Mouse (Mus musculus): Measurements from ENCODE around the gene Olfr455.
A peak's percentile ranks its signal among the peaks of the same experiment; 100 is the strongest.

The Olfr455 gene

DNA sequence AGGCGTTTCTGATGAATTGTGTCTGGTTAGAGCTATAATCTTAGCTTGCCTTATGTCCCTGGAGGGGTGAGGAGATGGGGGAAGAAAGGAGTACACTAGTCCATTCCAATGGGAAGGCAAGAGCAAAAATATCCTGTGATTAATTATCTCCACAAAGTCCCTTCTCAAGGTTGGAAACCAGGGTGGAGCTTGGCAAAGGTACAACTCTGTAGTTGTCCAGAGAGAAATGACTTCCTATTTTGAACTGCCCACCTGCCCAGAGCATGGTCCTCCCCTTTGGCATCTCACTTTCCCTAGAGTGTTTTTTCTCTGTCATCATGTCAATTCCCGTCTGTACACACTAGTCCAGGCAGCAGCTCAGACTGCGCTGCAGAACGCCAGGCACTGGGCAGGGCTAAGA, at the start of gene Olfr455:
Gene Olfr455 (minus strand): TSS at position 127 of the 400 bp plus-strand sequence.
- DNase-seq: peak in 1 of 2 experiments; percentile 6

DNA sequence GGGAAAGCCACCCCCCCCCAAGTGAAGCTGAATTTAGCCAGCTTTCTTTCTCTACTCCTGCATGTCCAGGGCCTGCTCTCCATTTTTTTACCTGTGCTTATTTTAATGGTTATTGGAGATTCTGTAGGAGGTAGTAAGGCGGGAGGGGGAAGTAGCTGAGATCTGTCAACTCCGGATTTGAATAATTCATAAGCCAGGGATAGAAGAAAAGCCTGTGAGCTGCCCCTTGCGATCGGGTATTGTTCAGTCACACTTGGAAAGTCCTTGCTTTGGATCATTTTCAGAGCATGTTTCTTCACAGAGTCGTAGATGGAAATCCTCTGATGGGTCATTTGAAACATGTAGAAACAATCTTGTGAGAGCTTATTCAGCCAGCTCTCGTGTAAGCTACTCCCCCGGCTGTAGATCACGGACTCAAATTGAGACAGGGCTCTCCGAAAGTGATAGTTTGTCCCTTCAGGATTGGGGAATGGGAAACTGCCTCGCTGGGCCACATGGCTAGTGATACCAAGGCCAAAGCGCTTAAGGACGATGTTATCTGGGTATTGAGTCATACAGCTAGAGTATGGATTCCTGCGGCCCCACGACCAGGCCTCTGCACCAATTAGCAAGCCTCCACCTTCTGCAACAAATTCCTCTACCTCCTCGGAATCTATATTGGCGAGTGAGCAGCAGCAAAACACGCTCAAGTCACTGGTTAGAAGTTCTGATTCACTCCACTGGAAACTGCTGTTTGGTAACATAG, 45.9 kb upstream of the Olfr455 start:
- DNase-seq: no peak

DNA sequence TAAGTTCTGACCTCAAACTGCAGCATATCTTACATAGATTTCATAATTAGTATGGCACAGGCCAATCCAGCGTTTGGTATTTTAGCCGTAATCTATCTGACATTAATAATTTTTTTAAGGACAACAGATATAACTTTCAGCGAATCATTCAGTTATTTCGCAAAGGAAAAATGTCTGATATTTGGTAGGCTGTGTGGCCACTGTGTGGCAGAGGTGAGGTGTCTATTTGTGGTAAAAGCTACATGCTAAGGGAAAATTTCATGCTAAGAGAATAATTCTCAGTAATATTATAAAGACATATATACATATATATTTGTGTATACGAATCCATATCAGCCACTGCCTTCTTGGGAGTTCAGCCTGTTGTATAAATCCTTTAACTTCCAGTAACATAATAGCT, 39.2 kb upstream of the Olfr455 start:
- DNase-seq: no peak

DNA sequence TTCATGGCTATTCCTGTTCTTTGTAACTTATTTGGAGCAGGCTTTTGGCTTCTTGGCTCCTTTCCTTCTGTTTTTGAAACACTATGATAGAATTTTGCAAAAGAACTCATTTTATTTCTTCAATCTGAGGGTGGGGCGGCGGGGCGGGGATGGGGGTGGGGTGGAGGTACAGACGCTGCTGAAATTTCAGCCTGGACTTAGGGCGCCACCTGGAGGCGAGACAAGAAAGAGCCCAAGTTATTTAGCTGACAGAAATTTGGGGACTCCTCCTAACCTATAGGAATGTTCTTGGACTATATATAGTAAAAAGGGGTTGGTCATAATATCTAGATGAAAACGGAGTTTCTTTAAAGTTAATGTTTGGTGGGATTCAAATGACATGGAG, 36.1 kb upstream of the Olfr455 start:
- peak; percentile 38 to 82 for DNase-seq

DNA sequence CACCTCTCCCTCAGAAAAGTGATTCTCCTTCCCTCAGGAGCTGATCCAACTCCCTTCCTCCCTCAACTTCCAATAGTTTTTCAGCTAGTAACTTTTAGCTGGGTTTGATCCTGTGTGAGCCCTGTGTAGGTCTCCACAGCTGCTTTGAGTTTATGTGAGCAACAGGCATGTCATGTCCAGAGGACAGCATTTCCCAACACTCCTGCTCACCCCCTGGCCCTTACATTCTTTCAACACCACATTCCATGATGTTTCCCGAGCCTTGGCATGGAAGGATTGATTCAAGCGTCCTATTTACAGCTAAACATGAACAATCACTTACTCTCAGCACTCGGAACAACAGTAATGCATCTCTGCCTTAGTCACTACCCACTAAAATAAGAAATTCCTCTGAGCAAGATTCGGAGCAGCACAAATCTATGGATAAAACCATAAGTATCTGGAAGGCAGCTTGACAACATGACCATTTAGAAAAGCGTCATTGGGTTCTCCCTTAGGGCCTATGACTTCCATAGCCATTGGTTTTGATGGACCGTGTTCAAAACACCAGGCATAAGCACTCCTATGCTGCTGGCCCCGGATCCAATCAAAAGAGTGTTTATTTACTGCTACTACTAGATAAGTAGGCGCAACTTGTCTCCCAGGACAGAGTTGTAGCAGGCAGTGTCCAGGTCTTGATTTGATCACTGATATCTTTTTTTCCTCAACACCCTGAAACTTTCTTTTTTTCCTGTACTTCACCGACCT, 35.5 kb upstream of the Olfr455 start:
- DNase-seq: no peak

DNA sequence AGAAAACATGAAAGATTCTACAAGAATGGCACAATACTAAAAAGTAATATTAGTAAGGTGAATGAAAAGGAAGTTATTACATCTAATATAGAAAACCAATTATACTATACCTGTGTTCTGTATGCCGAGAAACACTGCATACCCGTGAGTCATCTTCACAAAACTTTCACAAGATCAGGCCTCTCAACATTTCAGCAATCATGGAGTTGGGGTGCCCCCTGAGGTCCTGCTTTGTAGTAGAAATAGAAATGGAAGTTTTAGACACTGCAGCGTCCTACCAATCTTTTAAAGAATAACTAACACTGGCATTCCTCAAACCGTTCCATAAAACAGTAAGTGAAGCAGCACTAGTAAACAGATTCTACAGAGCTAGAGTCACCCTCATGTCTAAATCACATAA, 31.3 kb upstream of the Olfr455 start:
- DNase-seq: no peak

DNA sequence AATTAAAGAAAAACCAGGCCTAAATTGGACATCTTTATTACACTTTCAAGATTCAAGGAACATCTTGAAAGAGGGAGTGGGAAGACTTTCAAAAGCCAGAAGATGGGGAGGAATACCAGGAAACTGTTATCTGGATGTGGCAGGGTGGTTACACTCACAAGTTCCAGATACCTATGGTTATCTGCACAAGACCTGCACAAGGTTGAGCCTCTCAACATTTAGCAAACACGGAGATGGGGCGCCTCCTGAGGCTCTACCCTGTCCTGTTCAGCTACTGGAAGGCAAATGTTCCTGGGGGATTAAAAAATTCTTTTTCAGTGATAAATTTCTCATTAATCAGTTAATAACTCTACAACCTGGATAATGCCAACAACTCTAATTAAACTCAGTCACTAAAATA, 30.0 kb upstream of the Olfr455 start:
- DNase-seq: no peak

DNA sequence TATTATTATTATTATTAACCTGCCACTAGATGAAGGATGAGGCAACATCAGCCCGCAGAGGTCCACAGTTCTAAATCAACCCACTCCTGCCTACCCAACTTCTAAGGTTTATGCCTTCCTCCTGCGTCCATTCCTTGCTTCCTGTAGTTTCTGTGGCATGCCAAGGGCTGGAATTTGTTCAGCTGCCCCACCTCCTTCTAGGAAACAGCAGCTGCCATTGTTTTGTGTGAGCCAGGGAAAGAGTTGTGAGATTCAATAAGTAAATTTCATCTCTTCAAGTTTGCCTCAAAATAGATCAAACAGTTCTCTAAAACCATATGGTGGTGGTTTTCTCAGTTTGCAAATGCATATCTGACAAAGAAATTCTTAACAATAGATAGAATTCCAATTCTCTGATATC, 20.8 kb upstream of the Olfr455 start:
- no peak for DNase-seq

DNA sequence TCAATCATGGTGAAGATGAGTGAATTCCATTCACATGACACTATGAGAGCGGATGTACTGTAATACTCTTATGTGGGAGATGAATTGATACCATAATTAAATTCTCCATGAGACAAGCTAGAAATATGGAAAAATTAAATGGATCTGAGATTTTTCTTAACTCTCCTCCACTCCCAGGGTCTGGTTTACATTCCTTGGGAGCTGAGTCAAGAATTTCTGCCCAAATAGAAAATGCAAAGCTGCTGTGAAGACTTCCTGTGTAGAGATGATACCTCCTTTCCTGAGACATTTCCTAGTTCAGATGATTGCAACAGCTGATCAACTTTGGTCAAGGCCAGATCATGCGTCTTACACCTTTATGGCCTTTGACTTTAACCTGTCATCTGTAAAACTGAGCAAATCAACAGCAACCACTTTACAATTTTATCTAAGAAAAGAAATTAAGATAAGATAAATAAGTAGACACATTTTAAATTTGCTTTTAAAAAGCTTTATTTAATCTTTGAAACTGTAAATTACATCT, 18.8 kb upstream of the Olfr455 start:
- DNase-seq: no peak

DNA sequence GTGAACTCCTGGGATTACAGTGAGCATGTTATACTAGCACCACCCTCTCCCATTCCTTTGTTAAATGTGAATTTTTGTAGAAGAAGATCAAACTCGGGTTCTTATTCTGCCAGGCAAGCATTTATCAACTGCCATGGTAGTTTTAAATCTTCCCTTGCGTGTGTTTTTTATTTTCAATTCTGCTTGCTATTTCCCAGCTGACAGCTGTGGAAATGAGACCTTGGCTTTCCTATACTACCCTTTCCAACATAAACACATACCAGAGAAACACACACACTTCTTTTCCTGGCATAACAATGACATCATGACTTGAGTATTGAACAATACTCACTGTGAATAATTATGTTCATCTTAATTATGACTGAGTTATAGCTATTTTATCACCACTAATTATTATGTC, 14.9 kb upstream of the Olfr455 start:
- DNase-seq: no peak

DNA sequence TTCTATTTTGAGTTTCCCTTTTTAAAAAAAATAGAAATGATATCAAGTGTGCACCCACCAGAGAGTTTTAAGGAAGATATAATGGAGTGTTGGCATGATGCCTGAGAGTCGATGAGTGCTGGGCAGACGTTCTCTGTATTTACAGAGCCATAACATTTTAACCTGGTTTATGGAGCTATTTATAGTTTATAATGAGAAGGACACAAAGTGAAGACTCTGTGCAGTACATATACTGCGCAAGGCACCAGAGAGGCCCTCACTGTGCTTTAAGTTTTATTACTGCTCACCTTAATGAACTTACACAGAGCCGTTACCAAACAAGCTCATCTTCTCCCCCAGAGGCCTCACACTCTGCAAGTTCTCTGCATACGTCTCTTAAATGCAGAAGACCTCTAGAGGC, 13.5 kb upstream of the Olfr455 start:
- no peak for DNase-seq

DNA sequence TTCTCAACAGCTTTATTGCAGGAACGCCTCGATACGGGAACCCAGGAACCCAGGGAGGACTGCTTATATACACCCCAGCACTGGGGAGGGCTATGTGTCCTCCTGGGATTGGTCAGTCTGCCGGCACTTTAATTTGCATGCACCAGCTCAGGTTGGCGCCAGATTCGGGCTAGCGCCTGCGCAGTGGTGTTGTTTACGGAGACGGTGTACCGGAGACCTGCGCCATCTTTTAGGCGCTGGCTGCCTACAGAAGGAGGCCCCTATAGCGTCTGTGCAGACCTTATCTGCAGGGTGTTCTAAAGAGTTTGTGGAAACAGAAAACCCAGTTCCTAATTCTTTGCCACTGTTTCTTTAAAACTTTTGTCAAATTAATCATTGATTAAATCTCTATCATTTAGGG, 11.3 kb upstream of the Olfr455 start:
- DNase-seq: no peak

DNA sequence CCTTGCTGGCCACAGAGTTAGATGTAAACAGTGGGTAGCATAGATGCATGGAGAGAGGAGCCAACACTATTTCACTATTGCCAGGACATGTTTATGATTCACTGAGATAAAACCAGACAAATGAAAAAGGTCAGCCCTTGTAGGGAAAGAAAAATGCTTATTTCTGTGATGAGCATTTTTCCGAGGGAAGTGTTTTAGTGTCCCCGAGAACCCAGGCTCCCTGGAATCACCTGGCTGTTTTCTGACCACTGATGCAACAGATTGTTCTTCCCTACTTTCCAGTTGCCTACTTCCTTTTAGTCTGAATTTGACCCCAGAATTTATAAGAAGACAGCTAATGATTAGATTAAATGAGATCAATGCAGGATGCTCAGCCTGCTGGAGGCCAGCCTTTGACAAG, 1.2 kb downstream of the Olfr455 start:
- no peak for DNase-seq

DNA sequence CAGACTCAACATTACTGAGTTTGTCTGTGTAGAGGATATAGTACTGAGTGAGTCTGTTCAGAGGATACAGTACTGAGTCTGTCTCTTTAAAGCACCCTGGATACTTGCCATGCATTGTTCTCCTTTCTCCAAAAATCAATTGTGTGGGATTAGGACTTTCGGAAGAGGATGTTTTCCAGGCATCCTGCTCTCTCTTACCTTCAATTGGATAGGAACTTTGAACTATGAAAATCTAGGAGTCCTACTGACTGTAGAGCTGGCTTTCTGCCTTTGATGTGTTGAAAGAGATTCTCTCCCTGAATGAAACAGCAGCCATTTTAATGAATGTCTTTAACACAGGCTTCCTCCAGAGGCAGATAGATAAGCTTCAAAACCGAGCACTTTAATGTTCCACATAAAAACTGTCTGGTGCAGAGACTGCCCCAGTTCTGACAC, 1.9 kb downstream of the Olfr455 start:
- peak in 1 of 2 experiments; percentile 32 for DNase-seq

DNA sequence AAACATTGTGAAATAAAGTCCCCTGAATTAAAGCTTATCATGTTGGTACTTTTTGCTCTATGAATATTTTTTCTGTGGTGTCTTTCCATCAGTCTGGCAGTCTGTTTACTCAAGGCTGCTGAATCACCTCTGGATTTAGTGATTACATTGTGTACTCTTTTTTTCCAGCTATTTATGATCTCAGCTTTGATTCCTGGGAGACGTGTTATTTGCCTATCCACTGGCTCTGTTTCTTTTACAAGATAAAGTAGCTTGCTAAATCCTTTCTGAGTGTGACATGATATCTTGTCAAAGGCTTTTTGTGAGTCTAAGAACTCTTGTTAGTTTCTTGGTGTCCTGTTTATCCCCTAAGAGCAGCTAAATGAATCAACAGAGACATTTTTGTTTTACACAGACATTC, 2.5 kb downstream of the Olfr455 start:
- DNase-seq: no peak

DNA sequence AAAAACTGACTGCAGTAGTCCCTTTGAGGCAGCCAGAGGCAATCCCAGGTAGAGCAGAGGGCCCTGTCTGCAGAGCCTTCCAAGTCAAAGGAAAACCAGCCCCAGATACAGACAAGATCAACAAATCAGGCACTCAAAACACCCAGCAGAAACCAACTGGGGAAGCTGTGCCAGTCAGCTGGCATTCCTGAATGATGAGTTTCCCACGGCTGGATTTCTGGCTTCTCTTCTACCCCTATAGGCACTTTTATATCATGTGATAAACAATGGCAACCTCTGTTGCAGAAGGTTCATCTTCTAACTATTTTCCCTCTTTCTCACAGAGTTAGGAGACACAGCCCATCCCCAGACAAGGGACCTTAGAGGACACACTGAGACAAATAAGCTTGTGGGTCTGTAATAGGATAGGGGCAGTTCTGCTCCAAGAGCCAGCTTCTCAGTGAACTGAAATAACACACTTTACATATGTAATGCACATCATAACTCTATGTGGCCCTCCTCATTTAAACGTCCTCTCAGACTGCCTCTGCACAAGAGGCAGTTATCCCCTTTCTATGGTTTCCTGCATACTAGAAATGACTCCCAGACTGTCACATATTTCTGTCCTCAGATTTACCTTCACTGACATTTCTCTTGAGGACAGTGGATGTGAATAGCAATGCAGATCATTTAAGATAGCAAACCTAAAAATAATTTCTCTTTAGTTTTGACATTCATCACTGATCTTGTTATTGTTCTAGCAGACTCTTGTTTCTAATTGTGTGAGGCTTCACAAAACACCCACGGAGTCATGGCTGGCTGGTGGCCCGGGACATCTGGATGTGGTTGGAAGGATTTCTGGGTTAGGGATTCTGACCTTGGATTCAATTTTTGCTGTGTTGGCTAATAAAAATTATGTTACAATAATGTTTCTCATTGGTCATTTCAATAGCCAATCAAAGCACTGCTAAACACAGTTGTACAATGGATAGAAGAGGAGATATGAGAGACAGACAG, 5.1 kb downstream of the Olfr455 start:
- peak; percentile 11 to 49 for DNase-seq

DNA sequence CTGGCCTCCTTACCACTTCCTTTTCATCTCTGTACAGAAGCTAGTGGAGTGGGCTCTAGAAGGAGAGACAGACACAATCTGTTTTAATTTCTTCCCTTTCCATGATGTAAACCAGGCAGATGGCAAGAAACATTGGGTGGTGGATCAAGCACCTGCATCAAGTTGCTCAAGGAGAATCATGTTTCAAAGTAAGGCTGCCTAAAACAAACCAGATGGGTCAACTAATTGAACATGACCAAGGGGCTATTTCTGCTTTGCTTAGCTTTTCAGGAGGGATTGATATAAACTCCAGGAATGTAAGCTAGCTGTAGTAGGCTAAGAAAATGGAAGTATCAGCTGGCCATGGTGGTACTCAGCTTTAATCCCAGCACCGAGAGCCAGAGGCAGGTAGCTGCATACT, 6.7 kb downstream of the Olfr455 start:
- DNase-seq: no peak

DNA sequence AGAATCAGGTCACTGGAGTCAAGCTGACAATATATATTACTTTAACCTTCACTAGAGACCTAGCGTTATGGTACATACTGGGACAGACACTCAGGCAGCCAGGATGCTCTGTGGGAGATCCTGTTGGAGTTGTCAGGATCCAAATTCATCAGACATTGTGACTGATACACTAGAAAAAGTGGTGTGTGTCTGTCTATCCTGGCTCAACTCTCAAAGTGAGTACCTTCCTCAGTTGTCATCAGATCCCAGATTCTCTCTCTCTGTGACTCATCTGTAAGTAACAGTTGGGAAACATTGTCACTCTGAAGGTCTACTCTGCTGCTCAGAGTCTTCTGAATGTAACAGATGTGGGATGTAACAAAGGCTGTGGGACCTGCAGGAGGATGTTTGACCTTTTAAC, 7.7 kb downstream of the Olfr455 start:
- no peak for DNase-seq

DNA sequence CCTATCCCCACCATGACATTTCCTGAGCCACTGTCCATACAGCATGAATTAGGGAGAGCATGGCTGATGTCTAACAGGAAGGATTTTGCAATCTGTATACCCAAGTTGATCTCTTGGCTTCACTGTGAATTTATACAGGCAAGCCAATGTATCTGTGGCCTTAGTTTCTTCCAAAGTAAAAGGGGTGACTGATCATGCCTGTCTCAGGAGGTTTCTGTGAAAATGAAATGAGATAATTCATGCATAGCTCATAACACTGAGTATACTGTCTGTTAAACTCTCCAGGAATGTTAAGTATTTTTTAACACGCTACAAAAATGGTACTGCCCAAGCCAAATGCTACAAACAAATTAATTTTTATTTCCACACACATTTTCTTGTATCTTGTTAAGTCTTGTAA, 33.9 kb downstream of the Olfr455 start:
- DNase-seq: no peak

DNA sequence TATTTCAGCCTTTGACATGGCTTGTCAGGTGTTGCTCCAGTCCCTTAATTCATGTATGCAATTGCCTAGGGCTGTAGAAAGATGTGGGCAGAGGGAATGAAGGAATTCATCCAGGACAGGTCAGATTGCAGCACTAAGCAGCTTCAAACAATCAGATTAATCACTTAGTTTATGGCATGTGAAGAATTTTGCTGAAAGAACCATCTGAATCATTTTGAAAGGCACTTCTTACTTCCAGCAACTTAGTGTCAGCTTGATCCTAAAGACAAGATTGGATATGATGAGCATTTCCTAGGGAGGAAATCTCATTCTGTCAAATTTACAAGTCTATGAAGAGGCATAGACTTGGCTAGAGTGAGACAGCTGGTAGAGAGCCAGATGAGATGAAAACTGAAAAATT, 38.1 kb downstream of the Olfr455 start:
- DNase-seq: no peak

DNA sequence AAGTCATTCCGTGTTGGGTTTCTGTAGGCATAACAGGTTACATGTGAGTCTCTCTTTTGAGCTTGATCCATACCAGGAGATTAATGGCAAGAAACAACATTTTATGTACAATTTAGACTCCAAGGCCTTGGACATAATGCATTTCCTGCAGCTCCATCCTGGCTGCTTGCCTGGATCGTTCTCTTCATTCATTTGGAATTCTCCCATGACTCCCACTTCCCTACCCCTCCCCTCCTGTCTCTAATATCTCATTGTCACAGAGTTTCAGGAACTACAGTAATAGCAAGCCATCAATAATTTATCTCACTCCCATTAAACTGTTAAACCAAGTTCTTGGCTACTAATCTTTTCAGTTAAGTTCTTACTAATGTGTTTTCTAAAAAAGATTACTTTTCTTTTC, 43.9 kb downstream of the Olfr455 start:
- peak; percentile 5 to 20 for DNase-seq

DNA sequence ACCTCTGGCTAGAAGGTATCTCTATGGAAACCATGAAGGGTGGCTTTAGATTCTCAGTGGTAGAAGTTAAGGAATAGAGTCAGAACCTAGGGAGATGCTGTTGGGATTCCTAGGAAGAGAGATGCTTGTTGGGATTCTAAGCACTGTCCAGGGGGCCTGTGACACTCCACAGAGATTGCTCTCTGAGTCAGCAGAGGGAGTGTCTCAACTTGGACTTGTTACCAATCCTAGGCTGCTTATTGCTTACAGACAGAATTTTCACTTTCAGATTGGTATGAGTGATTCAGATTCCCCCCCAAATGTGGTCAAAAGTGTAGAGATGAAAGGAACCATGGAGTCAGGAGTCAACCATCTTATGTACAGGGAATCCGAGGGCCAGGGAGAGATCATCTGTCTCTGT, 57.7 kb downstream of the Olfr455 start:
- no peak for DNase-seq

DNA sequence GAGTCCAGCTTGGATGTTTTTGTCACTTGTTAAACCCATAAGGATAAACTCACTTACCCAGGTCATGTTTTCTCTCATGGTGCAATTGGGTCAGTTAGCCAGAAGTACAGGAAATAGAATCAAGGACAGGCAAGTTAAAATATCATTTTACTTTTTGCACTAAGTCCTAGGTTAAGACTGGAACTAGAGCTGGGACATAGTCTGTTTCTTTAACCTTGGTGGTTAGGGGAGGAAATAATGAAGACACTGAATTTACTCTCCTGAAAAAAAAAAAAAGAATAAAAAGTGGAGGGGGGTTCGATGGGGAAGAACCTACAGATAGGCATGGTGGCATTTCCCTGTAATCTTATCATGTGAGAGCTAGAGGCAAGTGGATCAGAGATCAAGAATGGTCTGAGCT, 60.3 kb downstream of the Olfr455 start, which contains the start of gene Olfr456:
Gene Olfr456 (minus strand): TSS at position 101 of the 400 bp plus-strand sequence.
- no peak for DNase-seq
